Mouse (Mus musculus): ENCODE results near the gene Exd2.

Exd2 gene

DNA sequence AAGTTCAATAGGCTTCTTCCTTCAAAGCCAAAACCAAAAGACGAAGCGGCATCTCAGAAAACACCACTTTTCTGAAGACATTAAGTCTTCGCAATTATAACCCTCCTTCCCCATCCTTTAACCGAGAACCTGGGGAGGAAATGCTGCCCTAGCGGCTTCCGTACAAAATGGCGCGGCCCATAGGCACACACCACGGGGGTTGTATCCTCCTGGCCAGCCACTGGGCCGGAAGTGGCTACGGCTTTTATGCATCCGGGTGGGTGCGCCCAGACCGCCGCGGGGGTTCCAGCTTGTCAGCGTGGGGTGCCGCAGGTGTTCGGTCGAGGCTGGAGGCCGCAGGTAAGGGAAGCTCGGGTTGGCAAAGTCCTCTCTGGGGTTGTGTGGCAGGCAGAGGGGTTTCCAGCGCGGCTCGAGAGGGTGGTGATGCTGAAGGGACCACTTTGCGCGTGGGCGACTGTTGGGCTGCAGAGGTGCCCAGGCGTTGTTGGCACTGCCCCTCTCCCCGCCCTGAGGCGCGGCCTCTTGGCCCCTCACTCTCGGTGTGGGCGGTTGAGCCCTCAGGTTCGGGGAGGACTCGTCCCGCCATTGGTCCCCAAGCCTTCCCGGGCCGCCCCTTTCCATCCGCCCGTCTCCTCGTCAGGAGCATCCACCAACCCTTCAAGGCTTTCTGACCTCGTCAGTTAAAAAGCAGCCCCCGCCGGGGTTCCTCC lies at the start of gene Exd2:
TSS of gene Exd2 (plus strand) at position 154 of the 710 bp plus-strand sequence.
- peak; percentile 89 for DNase-seq (ENCODE audit: low read depth, low spot score)

DNA sequence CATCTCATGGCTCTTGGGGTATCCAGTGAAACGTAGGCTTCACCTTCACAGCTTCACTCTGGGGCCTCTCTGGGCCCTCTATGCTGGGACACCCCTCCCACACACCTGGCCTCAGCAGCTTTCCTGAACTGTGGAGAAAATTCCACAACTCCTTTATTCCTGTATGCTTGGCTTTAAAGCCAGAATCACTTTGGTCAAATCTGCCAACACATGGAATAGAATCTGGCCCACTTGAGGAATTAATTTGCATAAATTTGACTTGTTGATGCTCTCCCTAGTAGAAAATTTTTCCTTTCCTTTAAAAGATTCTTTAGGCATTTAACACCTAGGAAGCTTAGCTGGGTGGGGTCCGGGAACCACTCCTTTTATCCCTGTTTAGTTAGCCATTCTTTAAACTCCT lies 47.8 kb upstream of the Exd2 start:
- peak; percentile 18 for DNase-seq (ENCODE audit: low read depth, low spot score)

DNA sequence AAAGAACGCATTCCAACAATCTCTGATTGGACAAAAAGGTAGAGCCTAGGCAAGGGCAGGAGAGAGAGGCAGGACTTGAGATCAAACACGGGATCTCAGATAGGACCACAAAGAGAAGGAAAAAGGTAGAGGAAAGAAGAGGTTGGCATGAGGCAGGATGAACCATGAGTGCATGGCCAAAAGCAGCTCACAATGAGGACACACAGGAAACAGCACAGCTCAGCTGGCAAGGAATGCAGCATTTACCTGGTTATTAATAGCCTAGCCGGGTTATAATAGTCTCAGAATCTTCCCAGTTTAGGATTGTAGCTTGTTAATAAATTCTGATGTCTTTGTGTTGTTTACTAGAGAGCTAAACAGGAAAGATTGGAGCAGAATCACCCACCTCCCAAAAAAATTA lies 35.2 kb upstream of the Exd2 start:
- no peak for DNase-seq (ENCODE audit: low read depth, low spot score)

DNA sequence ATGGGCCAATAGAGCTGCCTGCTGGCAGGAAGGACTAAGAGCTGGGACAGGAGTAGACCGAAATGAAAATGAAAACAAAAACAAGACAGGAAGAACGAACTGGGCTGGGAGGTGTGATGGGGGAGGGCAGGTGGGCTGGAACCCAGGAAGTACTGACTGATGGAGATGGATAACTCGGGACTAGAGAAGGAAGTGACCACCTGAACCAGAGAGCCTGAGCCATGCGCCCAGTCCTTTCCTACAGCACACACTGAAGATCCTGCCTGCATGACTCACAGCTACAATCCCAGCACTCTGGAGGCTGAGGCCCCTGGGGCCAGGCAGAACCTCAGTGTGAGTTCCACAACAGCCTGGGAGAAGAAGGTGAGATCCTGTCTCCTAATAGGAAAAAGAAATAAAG lies 29.6 kb upstream of the Exd2 start:
- DNase-seq (ENCODE audit: low read depth, low spot score) = no peak

DNA sequence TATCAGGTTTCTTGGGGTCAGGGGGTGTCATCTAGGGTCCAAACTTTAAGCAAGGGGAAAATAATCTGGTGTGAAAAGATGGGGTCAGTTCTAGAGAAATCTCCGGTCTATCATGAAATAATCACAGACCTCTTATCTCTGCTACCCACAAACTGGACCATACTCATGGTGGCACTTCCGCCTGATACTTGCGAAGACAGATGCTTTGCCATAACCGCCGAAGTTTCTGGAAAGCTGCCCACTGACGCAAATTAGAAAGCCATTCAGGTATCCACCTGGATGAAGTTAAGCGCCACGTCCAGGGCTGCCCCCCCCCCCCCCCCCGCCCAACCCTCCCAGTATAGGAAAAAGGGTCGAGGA lies 28.3 kb upstream of the Exd2 start:
- DNase-seq (ENCODE audit: low read depth, low spot score) = no peak

DNA sequence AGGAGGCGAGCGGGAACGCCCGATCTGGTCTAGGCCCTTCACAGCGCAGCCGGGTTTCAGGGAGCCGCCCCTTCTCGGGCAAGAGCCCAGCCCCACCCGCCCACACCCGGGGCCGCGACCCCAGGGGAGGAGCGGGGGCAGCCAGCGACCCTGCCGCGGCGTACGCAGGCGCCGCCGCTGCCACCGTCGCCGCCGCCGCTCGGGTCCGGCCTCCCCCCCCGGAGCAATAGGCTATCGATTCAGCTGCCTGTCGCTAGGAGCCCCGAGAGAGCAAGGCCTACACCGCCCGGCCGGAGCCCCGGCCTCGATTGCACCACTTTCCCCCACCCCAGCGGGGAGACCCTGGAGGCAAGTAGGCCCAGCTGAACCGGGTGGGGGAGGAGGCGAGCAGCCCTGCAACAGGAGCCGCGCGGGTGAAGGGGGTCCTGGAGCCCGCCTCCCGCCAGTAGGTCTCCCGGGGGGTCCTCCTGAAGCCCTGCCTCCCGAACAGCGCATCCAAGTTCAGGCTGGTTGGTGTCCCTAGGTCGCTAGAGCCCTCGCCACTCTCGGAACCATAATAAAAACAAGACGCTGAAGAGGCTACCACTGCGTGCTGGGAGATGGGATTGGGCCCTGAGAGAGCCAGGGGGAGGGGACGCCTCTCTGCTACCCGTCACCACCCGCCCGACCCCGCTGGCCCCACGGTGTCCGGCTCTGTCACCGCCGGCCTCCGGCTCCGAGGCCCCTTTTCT lies 27.8 kb upstream of the Exd2 start:
- peak; percentile 80 for DNase-seq (ENCODE audit: low read depth, low spot score)

DNA sequence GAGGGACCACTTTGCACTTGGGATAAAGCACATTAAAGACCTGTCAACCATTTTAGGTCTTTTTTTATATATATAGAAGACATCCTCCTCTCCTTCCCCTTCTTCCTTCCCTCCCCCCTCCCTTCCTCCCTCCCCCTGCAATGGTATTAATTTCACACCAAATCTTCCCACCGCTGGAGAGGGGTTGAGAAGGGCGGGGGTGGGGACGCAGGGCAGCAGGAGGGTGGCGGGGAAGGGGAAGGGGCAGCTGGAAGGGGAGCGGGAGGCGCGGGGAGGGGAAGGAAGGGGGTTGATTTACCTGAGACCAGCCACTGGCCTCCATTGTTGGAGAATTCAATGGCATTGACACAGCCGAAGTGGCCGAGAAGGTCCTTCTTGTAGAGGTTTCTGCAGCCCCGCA lies 27.0 kb upstream of the Exd2 start:
- peak; percentile 43 for DNase-seq (ENCODE audit: low read depth, low spot score)

DNA sequence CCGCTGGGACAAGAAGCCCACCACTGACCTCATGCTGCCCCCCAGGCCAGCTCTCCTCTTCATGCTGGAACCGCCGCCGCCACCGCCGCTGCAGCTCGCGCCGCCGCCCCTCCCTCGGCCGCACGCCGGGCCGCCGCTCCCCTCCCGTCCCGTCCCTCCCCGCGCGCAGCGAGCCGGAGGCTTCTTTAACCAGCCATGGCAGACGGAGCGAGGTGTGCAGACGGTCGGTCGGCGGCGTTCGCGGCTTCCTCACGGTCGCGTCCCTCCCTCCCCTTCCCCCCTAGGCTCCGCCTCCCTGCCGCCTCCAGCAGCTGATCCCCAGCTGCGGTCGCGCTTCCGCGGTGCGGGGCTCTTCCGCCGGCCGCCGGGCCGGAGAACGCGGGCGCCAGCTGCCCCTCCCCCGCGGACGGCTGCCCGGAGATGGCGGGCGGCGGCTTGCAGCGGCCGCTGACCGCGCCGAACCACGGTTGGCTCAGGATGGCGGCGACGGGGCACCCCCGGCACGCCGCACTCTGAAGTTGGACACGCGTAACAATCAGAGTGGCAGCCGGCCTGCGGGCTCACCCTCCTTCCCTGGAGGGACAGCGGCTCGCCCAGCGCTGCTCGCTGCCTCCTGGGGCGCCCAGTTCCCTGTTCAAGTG lies 26.4 kb upstream of the Exd2 start, which contains the start of gene Dcaf5:
TSS of gene Dcaf5 (minus strand) at position 266 of the 641 bp plus-strand sequence.
- peak; percentile 77 for DNase-seq (ENCODE audit: low read depth, low spot score)

DNA sequence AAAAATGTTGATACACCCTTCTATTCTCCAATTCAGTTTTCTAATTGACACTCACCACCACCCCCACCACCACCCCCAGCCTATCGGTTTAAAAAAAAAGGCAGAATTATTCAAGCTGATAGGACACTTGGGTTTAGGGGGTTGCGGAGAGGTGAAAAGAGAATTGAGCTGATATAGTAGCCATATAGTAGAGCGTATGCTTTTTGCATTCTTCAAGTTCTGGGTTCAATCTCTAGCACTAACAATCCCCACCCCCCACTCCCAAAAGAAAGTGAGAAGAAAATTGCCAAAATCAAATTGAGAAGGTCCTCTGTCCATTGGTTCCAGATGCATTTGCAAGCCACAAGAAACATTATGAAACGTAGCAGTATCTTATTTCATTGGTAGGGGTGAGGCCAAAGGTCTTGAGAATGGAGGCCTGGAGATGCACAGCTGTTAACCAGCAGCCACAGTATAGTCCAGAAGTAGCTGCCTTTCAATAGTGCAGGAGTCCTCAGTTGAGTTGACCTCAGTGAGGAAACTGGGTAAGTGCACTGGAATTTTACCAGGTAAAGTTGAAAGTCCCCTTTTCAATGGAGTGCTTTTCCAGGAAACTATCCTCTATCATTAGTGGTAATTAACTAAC lies 25.7 kb upstream of the Exd2 start:
- no peak for DNase-seq (ENCODE audit: low read depth, low spot score)

DNA sequence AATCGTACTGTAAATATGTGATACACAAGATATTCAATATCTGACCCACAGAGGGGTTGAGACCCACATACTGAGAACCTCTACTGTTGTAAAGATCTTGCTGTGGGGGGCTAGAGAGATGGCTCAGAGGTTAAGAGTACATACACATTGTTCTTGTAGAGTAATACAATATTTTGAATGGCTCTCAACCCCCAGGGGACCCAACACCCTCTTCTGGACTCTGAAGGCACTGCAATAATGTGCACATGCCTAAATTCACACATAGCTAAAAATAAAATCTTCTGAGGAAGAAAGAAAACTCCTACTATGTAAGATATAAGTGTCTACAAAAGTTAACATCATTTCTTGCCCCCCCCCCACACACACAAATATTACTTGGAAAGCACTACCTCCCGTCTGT lies 21.9 kb upstream of the Exd2 start:
- peak; percentile 15 for DNase-seq (ENCODE audit: low read depth, low spot score)

DNA sequence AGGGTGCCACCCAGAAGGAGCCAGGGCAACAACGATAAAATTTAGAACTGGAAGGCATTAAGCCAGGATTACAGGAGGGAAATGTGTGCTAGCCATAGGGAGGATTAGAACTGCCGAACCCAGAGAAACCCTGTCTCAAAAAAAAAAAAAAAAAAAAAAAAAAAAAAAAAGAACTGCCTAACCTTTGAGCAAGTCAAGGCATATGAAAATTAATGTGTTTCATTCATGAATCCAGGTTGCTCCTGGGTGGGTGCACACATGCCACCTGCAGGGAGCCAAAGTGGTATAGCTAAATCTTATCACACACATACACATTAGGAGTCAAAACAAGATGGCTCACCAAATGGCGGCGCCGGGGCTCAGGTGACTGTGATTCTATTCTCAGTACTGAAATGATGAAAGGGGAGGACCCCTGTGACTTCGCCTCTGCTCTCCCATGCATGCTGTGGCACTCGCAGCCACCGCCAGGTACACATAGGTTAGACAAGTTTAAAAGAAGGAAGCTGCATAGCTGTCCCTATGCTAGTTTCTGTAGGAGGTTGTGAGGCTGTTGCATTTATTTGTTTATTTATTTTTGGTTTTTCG lies 18.3 kb upstream of the Exd2 start:
- peak; percentile 20 for DNase-seq (ENCODE audit: low read depth, low spot score)

DNA sequence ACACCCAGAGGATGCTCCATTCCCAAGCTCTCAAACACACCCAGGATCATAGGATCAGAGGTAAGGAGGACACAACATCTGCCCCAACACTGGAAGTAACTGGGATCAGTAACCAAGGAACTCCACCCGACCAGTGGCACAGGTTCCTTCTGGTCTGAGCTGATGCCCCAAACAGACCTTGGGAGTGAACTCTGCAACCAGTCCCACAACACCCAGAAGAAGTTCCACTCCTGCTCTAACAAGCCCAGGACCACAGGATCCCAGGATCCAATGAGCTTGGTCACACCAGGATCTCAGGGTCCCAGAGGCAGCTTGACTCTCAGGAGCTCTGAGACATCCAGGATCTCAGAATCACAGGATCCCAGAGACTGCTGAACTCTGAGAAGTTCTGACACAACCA lies 9.4 kb upstream of the Exd2 start:
- no peak for DNase-seq (ENCODE audit: low read depth, low spot score)

DNA sequence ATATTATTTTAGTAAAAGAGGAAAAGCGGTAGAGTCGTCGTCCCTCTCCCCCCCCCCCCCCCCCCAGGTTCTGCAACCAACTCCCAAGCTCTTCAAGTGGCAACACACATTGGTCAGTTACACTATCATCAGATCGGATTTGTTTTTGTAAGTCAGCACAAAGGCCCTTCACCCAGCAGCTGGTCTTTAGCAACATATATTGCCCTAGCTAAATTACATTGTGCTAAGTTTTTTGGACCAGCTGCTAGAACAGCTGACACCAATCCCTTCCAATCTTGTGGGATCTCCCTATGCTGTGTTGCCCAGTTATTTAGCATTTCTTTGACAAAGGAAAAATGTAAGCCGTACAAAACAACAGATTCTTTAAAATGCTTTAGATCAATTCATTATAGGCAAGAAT lies 4.9 kb upstream of the Exd2 start:
- DNase-seq (ENCODE audit: low read depth, low spot score) = no peak

DNA sequence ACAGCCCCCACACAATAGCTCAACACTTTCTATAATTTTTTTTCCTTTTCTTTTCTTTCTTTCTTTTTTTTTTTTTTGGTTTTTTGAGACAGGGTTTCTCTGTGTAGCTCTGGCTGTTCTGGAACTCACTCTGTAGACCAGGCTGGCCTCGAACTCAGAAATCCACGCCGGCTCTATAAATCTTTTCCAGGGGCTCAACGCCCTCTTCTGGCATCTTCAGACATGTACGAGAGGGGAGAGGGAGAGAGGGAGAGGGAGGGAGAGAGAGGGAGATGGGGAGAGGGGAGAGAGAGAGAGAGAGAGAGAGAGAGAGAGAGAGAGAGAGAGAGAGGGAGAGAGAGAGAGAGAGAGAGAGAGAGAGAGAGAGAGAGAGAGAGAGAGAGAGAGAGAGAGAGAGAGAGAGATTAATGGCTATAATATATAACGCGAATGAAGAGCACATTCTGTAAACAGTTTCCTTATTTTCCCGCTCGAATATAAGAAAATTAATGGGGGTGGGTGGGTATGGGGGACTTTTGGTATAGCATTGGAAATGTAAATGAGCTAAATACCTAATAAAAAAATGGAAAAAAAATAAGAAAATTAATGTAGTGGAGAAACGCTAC lies 501 bp upstream of the Exd2 start:
- DNase-seq (ENCODE audit: low read depth, low spot score) = peak; percentile 68

DNA sequence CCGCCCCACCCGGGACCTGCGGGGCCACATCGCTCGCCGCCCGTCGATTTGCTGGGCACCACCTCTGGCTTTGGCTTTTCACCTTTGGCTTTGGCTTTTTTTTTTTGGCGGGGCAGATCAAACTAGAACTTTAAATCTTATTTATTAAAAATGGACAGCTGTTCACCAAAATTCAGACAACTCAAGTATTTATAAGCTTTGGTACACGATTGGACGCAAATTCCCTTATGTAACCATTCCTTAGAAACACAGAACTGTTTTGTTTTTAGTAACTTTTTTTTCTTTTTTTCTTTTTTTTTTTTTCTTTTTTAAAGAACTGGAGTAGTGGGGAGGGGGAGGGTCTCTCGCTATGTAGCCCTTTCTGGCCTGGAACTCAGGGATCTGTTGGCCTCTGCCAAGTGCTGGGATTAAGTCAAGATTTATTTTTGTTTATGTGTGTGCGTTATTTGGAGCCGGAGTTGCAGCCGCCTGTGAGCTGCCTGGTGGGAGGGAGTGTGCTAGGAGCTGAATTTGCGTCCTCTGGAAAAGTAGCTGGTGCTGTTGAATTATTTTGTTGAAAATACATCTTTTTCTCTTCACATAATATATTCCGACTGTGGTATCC lies 873 bp downstream of the Exd2 start:
- peak; percentile 15 for DNase-seq (ENCODE audit: low read depth, low spot score)

DNA sequence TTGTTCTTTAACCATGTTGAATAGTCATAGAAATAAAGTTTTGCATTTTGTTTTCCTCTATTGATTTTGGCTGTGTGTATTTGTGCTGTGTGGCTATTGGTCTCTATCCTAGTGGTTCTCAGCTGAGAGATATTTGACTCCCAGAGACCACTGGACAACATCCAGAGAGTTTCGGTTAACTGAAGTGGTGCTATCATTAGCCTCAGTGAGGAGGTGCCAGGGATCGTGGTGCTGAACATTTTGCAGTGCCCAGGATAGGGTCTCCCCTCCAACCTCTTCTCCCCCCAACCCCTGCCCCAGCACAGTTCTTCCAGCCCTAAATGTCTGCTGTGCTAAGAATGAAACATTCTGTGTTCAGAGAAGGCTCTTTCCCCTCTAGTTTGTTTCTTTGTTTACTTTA lies 7.3 kb downstream of the Exd2 start:
- DNase-seq (ENCODE audit: low read depth, low spot score) = no peak

DNA sequence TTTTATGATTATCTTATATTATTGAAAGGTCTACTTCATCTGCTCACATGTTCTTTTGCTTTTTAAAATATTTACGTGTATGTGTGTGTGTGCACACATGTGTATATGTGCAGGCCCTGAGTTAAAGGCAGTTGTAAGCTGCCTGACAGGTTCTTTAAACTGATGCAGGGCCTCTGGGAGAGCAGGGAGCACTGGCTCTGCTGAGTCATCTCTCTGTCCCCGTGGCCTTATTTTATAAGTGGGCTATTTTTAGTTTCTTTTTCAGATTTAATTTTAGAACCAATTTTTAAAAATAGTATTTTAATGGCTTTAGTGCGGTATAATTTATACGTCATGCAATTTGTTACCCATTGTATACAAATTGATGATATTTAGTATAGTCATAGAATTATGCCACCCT lies 9.0 kb downstream of the Exd2 start:
- no peak for DNase-seq (ENCODE audit: low read depth, low spot score)

DNA sequence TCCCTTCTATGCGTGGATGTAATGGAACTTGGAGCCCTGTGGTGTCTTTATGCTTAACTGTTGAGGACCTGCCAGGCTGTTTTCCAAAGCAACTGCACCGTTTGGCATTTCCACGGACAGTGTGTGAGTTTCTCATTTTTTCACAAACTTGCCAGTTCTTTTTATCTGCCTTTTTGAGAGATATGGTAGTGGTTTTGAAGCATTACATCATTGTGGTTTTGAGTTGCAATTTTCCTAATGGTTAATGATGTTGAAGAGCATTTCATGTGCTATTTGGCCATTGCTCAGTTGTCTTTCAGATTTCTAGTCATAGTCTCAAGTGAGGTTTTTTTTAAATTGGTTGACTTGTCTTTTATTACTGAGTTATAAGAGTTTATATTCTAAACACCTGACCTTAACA lies 10.8 kb downstream of the Exd2 start:
- DNase-seq (ENCODE audit: low read depth, low spot score) = no peak

DNA sequence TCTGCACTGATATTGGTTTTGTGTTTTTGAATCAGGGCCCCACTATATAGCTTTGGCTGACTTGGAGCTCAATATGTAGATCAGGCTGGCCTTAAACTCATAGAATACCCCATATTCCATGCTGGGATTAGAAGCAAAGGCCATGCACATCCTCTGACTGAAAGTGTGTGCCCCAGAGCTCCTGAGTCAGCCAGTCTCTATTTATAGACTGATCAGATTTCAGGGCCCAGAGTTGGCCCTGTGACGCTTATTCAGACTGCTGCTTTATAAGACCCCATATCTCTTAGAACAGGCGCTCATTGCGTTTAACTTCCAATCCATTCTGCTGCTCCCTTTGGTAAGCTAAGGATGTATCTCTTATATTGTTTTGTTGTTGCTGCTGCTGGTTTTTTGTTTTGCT lies 17.1 kb downstream of the Exd2 start:
- DNase-seq (ENCODE audit: low read depth, low spot score) = no peak

DNA sequence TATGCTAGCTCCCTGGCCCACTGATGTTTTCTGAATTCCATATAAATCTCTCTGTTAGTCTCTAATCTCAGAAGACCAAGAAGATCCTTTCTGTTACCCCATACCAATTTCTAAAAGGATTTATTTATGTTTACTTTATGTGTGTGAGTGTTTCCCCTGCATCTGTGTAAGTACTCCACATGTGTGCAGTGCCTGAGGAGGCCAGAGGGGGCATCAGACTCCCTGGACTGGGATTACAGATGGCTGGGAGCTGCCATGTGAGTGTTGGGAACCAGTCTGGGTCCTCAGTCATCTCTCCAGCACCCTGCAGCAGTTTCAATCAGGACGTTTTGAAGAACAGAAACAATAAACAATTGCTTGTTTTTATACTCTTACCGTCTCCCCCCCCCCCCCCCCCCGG lies 20.5 kb downstream of the Exd2 start:
- DNase-seq (ENCODE audit: low read depth, low spot score) = peak; percentile 75

DNA sequence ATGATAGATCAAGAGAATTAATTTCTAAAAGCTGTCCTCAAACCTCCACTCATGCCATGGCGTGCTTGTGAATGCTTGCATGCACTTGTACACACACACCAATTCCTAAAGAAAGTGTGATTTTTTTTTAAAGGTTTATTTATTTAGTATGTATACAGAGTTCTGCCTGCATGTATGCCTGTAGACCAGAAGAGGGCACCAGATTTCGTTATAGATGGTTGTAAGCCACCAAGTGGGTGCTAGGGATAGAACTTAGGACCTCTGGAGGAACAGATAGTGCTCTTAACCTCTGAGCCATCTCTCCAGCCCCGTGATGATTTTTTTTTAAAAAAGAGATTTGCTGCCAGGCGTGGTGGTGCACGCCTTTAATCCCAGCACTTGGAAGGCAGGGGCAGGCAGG lies 30.4 kb downstream of the Exd2 start:
- peak; percentile 65 for DNase-seq (ENCODE audit: low read depth, low spot score)
